ENCODE assay signal across 11 mouse cellular contexts in the genomic region with DNA sequence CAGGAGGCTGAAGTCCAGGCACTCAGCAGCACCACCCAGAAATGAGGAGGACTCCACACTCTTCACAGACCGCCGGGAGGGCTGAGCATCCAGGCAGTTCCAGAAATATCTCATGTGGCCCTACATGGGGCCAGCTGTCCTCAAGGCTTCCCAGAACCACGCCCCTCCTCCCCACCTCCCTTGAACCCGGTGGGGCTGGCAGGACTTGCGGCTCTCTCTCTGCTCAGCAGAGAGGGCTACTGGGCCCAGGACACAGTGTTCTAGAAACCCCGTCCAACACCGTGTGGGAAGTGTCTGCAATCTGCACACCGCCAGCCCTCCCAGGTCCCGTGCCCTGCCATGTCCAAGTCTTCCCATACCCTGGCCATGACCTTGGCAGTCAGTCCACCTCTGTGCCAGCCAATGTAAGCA. TPM values are rescaled to one million over a fixed set of nuclear protein-coding genes. Genes with fewer than 3 reads are reported as not detected.
A peak's percentile ranks its signal among the peaks of the same experiment; 100 is the strongest.
DNase-seq lines count a peak whose midpoint lies in the region; ATAC-seq and TF ChIP-seq lines count a peak whose summit lies in the region.
"Had no signal": no experiment of that assay in that cellular context is flagged by ENCODE, and none has a peak within 500 bp of the region (broad histone marks: within the 10 kb centered on the region; RNA-seq: fewer than 3 reads in every experiment).

No protein-coding gene starts in this region.

- no peaks in the 10 kb centered on the region for H3K27me3 ChIP-seq in E14TG2a.4 (ENCODE audit: insufficient read depth, low read length)
- H3K27me3 ChIP-seq in forebrain, embryonic 11.5 days (ENCODE audit: control insufficient read depth, insufficient read depth, low read length): no peaks in the 10 kb centered on the region
- H3K27me3 ChIP-seq: limb, embryonic 13.5 days; neural tube, embryonic 13.5 days had no signal

- no peak overlapping the region for H3K27ac ChIP-seq in forebrain, embryonic 11.5 days (ENCODE audit: low read depth, low read length)
- H3K27ac ChIP-seq: limb, embryonic 13.5 days; neural tube, embryonic 13.5 days had no signal

- ATAC-seq in forebrain, embryonic 11.5 days (replicated peaks; ENCODE audit: low FRiP score): no peak

- no peaks in the 10 kb centered on the region for H3K9me3 ChIP-seq in E14TG2a.4 (ENCODE audit: low read length)
- no peaks in the 10 kb centered on the region for H3K9me3 ChIP-seq in forebrain, embryonic 11.5 days (ENCODE audit: control insufficient read depth, low read length)
- H3K9me3 ChIP-seq: limb, embryonic 13.5 days; neural tube, embryonic 13.5 days had no signal

- H3K36me3 ChIP-seq in E14TG2a.4 (ENCODE audit: insufficient read depth, low read length): peaks cover 67% of the 10 kb centered on the region
- H3K36me3 ChIP-seq in forebrain, embryonic 11.5 days (ENCODE audit: control insufficient read depth, insufficient read depth, low read length): no peaks in the 10 kb centered on the region; the same call in 1 of the 2 replicates

- peak; percentile 74 to 77 for DNase-seq in cerebellum, adult 18-20 months
- DNase-seq in cerebellum, postnatal 4 days (ENCODE audit: low spot score in 2 of 2): no peak
- peak; percentile 62 for DNase-seq in gastrocnemius, postnatal 10 days
- DNase-seq in kidney, postnatal 14 days: peak; percentile 20
- DNase-seq in thymus, postnatal 10 days (ENCODE audit: low spot score in 2 of 2): no peak
- DNase-seq in left cerebral cortex, adult 9 months (ENCODE audit: low spot score in 2 of 2): no peak
- DNase-seq in forebrain, embryonic 11.5 days (ENCODE audit: low spot score): no peak

- peaks cover 75% of the 10 kb centered on the region for H3K4me1 ChIP-seq in E14TG2a.4 (replicated peaks; ENCODE audit: low read depth, low read length)
- no peaks in the 10 kb centered on the region for H3K4me1 ChIP-seq in forebrain, embryonic 11.5 days (replicated peaks; ENCODE audit: control insufficient read depth, insufficient read depth, low read length)
- H3K4me1 ChIP-seq: limb, embryonic 13.5 days had no signal

- 83% methylated on average over 9 of the region's 9 CpGs for whole genome bisulfite sequencing in forebrain, embryonic 11.5 days

- H3K4me2 ChIP-seq in forebrain, embryonic 11.5 days (ENCODE audit: low read depth, low read length, severe bottlenecking): no peak overlapping the region
- H3K4me2 ChIP-seq: limb, embryonic 13.5 days; neural tube, embryonic 13.5 days had no signal

- 0 out of 2 replicates have a peak overlapping the region, but pooled peaks have one; percentile 4 for H3K4me3 ChIP-seq in E14TG2a.4 (replicated peaks; ENCODE audit: low read length)
- H3K4me3 ChIP-seq in forebrain, embryonic 11.5 days (ENCODE audit: low read depth, low read length): no peak overlapping the region
- H3K4me3 ChIP-seq: limb, embryonic 13.5 days; neural tube, embryonic 13.5 days had no signal

- no peak for TF ChIP-seq CTCF in E14TG2a.4 (conservative IDR thresholded peaks at IDR 0.05; ENCODE audit: low read length)

- H3K9ac ChIP-seq in forebrain, embryonic 11.5 days (ENCODE audit: low read length): no peak overlapping the region
- H3K9ac ChIP-seq: limb, embryonic 13.5 days; neural tube, embryonic 13.5 days had no signal

RNA-seq across cellular contexts. Expression of a gene that starts 15.7 kb away (rescaled TPM):
- total RNA-seq in gastrocnemius, postnatal 10 days (2021): 10 to 100 TPM; 59.6 to 70.3 TPM
- polyA plus RNA-seq in forebrain, embryonic 11.5 days (2014; fragmentation: Nextera tagmentation; extraction: Ambion mirVana): 17.2 and 19.6 TPM in 2 replicates

RNA-seq across cellular contexts. Expression of a gene that starts 18.8 kb away (rescaled TPM):
- total RNA-seq in gastrocnemius, postnatal 10 days (2021): not detected
- polyA plus RNA-seq in forebrain, embryonic 11.5 days (2014; fragmentation: Nextera tagmentation; extraction: Ambion mirVana): not detected in 2 replicates
- polyA plus RNA-seq: frontal cortex, adult 2 months; limb, embryonic 13.5 days; neural tube, embryonic 13.5 days had no signal

RNA-seq across cellular contexts. Expression of a gene that starts 27.2 kb away (rescaled TPM):
- 100 to 1,000 TPM; 101 to 106 TPM for total RNA-seq in gastrocnemius, postnatal 10 days (2021)
- 213 and 217 TPM in 2 replicates for polyA plus RNA-seq in forebrain, embryonic 11.5 days (2014; fragmentation: Nextera tagmentation; extraction: Ambion mirVana)

Comparison
In these comparisons a context has a peak if more than half of its experiments do, and no peak if none do; other contexts are left out.
1. DNase-seq: peak in cerebellum, adult 18-20 months (2 of 2), gastrocnemius, postnatal 10 days (single experiment) and kidney, postnatal 14 days (single experiment); none in cerebellum, postnatal 4 days (0 of 2), thymus, postnatal 10 days (0 of 2), left cerebral cortex, adult 9 months (0 of 2) and forebrain, embryonic 11.5 days (single experiment).